Mouse (Mus musculus): Measurements from ENCODE around the gene Upk2.
"Not testable (repeated sequence)": the region's sequence is repeated elsewhere in the genome, so short reads cannot be mapped to it uniquely, and the experiment has no call there.

The Upk2 gene

DNA sequence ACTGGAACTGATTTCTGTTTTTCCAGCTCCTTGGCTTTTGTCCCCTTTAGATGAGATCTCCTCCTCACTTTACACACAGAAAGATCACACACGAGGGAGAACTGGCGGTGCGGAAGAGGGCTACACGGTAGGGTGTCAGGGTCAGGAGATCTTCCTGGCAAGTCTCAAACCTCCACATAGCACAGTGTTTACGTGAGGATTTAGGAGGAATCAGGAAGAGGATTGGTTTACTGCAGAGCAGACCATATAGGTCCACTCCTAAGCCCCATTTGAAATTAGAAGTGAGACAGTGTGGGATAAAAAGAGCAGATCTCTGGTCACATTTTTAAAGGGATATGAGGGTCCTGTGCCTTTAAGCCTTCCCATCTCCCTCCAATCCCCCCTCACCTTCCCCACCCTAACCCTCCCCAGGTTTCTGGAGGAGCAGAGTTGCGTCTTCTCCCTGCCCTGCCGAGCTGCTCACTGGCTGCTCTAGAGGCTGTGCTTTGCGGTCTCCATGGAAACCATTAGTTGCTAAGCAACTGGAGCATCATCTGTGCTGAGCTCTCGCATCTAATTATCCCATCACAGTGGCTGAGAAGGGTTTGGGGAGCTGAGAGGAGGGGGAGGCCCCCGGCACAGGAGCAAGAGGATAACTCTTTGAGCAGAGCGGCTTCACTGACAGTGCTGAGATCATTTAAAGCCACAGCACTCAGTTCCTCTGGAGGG is 2.4 kb upstream of the Upk2 start:
- no peak for DNase-seq

DNA sequence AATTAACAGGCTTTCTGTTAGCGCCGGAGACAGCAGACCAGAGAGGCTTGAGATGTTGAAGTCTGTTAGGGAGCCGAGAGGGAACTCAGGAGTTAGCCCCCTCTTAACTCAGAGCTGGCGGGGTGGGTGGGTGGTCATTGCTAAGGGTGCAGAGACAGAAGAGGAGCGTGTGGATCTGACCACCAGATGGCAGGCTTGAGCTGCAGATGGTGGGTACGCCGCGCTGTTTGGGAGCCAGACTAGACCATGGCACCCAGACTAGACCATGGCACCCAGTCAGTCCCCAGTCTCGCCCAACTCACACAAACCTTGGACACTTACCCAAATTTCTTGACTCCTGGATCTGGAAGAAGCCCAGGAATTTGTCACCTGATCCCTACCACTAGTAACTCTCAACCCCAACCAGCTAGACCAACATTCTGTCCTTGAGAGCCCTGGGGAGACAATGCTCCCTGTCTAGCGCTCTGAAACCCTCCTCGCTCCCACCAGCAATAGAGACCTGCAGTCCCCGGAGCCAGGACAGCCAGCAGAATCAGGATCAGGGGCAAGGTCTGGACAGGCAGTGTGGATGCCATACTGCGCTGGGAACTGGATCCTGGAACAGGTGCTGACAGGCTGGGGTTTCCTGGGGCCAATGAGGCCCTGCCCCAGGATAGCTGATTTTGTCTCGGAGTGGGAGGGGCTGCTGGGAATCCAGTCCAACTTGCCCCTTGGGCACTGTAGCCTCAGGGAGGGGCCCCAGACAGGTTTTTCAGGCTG is 465 bp downstream of the Upk2 start:
- peak; percentile 86 for DNase-seq

DNA sequence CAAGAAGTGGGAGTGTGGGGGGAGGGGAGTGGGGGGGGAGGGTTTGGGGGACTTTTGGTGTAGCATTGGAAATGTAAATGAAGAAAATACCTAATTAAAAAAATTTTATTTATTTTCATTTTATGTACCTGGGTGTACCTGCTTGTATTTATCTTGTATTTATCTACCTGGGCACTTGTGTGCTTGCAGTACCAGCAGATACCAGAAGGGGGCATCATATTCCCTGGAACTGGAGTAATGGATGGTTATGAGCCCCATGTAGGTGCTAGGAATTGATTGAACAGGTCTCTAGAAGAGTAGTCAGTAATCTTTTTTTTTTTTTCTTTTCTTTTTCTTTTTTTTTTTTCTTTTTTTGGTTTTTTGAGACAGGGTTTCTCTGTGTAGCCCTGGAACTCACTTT is 4.4 kb downstream of the Upk2 start:
- DNase-seq: peak; percentile 40

- not testable (repeated sequence) for DNase-seq
These were observed 10.3 kb downstream of the Upk2 start for GRCm38 (mm10) chr9:44444402-44445025.

GRCm38 (mm10) chr9:44440961-44441360 is 13.8 kb downstream of the Upk2 start, which contains the start of gene Foxr1:
Foxr1 (minus strand) TSS chr9:44441136.
- no peak for DNase-seq

GRCm38 (mm10) chr9:44435747-44436146 is 19.0 kb downstream of the Upk2 start:
- peak; percentile 15 for DNase-seq

DNA sequence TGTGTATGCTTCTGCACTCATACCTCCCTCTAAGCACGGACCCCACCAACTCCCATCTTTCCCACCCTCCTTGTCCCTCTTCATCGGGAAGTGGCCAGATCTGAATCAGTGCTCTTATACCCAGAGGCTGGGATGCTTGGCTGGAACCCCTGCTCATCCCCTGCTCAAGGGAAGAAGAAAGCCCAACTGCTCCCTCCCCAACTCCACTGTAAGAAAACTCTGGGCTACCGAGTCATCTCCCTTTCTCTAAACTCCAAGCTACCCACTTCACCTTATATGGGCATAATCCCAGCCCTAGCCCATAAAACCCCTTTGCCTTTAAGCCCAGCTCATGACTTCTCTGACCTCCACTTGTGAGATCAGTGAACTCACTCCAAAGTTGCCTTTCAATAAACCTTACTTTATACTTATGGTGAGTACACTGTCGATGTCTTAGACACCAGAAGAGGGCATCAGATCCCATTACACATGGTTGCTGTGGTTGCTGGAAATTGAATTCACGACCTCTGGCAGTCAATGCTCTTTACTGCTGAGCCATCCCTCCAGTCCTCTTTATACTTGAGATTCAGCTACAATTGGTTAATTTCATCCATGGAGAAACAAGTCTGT is 22.1 kb downstream of the Upk2 start:
- no peak for DNase-seq

GRCm38 (mm10) chr9:44423576-44423975 is 31.2 kb downstream of the Upk2 start:
- no peak for DNase-seq

GRCm38 (mm10) chr9:44420280-44420898 is 34.4 kb downstream of the Upk2 start:
- no peak for DNase-seq

- DNase-seq: not testable (repeated sequence)
These were observed 35.0 kb downstream of the Upk2 start for GRCm38 (mm10) chr9:44419730-44420129.

DNA sequence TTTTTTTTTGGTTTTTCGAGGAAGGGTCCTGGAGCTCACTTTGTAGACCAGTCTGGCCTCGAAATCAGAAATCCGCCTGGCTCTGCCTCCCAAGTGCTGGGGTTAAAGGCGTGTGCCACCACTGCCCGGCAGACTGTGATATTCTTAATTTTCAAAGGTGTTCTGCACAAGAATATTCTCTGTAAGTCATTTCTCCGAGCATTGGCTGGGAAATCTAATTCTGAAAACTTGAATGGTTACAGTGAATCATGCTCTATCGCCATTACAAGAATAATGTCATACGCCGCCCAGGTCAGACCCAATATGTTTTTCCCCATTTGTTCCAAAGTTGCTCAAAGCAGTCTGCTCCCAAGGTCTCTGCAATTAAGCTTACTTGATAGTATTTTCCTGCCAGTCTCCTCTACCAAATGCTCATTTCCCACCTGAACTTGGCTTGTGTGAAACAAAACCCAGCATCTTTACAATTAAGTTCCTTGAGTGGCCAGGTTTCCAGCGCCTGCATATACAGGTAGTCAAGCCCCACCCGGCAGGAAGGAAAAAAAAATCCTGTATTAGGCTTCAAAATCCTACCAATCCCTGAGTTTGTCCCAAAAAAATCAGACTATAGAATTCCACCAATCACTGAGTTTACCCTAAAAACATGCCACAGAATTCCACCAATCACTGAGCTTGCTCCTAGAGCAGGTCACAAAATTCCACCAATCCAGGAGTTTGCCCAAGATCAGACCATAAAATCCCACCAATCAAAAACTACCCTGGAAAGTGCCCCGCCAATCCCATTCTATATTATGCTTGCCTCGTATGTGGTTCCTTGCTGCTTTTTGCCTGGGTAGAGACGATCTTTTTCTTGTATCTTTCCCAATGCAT is 36.0 kb downstream of the Upk2 start, which contains the start of gene Ccdc84:
TSS of gene Ccdc84 (minus strand) at position 51 of the 867 bp plus-strand sequence.
- DNase-seq: no peak

GRCm38 (mm10) chr9:44417892-44418363 is 36.8 kb downstream of the Upk2 start:
- peak; percentile 92 for DNase-seq

DNA sequence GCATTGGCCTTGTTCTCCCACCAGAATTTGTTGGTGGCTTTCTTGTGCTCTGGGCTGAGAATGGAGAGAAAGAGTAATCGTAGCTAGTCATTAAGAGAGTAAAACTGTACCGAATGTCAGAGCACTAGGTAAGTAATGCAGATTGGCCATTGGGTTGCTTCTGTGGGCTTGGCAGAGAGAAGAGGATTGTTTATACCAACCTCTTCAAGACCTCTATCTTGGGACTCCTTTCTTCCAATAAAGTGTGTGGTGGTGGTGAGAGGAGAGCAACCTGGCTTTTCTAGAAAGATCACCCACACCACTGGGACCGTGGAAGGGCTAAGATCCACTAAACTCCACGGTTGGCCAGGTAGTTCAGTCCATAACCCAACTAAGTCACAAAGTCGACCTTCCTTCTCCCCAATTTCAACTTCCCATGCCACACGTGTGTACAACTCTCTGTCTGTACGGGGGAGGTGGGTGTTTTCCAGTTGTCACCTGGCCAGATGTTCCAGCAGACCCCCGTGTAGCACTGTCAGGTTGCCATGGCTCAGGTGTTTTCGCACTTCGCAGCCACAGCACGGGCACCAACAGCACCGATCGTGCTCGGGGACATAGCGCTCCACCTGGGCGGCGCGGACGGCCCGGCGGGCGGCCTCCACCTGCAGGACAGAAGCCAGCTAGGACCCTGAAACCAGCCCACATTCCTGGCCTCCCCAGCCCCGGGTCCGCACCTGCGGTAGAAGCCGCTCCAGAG is 37.5 kb downstream of the Upk2 start:
- DNase-seq: no peak

DNA sequence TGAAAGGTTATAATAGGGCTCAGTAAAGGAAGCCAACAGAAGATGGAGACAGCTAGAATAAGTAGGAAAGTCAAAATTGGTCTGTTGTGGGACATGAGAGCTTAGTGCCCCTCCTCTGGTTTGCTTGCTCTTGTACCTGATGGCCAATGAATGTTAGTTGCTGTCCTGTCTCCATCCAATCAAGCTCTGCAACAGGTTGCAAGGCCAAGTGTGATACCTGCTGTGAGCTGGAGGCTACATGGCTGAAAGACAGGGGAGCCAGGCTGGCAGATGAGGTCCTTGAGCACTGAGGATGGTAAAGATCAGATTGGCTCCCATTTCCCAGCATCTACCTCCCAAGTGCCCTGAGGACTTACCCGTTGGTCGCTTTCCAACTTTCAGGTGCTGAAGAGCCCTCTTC is 42.0 kb downstream of the Upk2 start:
- no peak for DNase-seq

GRCm38 (mm10) chr9:44412306-44412705 is 42.5 kb downstream of the Upk2 start:
- DNase-seq: no peak

- no peak for DNase-seq
These were observed 43.1 kb downstream of the Upk2 start for GRCm38 (mm10) chr9:44411601-44412130.

DNA sequence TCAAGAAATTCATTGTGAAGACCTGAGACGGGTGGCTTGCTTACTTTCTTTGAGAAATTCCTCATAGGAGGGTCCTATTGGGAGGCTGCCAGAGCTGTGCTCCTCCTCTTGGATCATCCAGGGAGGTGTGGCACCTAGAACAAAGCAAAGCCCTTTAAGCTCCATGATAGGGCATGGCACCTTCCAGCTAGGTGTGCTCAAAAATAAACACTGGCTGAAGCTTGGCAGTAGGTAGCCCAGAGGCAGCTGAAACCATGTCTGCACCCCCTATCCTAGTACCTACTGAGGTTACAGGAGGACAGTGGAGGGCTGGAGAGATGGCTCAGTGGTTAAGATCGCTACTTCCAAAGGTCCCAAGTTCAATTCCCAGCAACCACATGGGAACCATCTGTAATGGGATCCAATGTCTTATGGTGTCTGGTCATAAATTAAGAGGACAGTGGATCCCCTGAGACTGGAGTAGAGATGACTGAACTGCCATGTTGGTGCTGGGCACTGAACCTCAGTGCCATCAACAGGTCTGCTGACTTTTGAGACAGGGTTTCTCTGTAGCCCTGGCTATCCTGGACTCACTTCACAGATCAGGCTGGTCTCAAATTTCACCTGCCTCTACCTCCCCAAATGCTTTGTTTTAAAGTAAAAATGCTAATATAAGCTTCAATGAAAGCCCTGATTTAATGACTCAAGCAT is 44.0 kb downstream of the Upk2 start:
- no peak for DNase-seq

DNA sequence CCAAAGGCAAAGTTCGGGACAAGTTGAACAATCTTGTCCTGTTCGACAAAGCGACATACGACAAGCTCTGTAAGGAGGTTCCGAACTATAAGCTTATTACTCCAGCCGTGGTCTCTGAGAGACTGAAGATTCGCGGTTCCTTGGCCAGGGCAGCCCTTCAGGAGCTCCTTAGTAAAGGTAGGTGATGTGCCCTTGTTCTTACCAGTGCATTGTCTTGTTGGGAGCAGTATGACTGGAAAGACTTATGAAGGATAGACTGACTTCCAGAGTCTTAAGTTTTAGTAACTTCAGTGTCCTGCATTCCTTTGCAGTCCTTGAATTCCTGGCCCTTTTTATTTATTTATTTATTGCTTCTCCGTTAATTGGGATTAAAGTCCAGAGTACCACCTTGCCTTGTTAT is 46.1 kb downstream of the Upk2 start:
- not testable (repeated sequence) for DNase-seq

GRCm38 (mm10) chr9:44407752-44408097 is 47.1 kb downstream of the Upk2 start:
- DNase-seq: no peak

Data from thymus, postnatal 25 days (tissue).